Comparison of ENCODE assay signal across 8 mouse cellular contexts in genomic region chr9:65293973-65294715, GRCm38 (mm10). TPM values are rescaled to one million over a fixed set of nuclear protein-coding genes. Genes with fewer than 3 reads are reported as not detected.
DNase-seq lines count a peak whose midpoint lies in the region; ATAC-seq and TF ChIP-seq lines count a peak whose summit lies in the region.

Clpx (plus strand) TSS chr9:65294260.

- under 1% methylated on average over 70 of the region's 71 CpGs for WGBS in forebrain, embryonic 16.5 days
- under 1% methylated on average over 71 of the region's 71 CpGs for WGBS in lung, embryonic 14.5 days
- WGBS in olfactory bulb, adult 2 months, result under 1% methylated on average over 71 of the region's 71 CpGs
- WGBS in thymus, adult 2 months, result under 1% methylated on average over 71 of the region's 71 CpGs

- peak within 1 kb of the TSS; percentile 91 for H3K9ac ChIP-seq in forebrain, embryonic 16.5 days (replicated peaks; ENCODE audit: low read depth, low read length)
- peak within 1 kb of the TSS; percentile 94 for H3K9ac ChIP-seq in lung, embryonic 14.5 days

- H3K36me3 ChIP-seq in G1E (replicated peaks), result peaks cover 30% of the 10 kb centered on the region
- no peaks in the 10 kb centered on the region for H3K36me3 ChIP-seq in forebrain, embryonic 16.5 days (ENCODE audit: control insufficient read depth, insufficient read depth)
- peaks cover 13% of the 10 kb centered on the region for H3K36me3 ChIP-seq in lung, embryonic 14.5 days (ENCODE audit: insufficient read depth)
- H3K36me3 ChIP-seq in thymus, adult 2 months (ENCODE audit: control insufficient read depth, insufficient read depth, low read length), result 0 out of 2 replicates have a peak, but pooled peaks cover 3% of the 10 kb centered on the region

- DNase-seq in G1E (ENCODE audit: low spot score), result peak; percentile 87
- peak; percentile 97 to 98 for DNase-seq in cerebellum, adult 18-20 months
- peak; percentile 98 for DNase-seq in heart, postnatal 36 days
- peak; percentile 97 to 98 for DNase-seq in layer of hippocampus, adult 2 months (ENCODE audit: low spot score in 2 of 2)
- peak; percentile 100 for DNase-seq in lung, embryonic 14.5 days
- DNase-seq in thymus, adult 2 months, result peak; percentile 97

- peak within 1 kb of the TSS; percentile 78 for H3K27ac ChIP-seq in forebrain, embryonic 16.5 days (ENCODE audit: low read length)
- H3K27ac ChIP-seq in layer of hippocampus, adult 2 months, result peak within 1 kb of the TSS; percentile 90
- H3K27ac ChIP-seq in lung, embryonic 14.5 days (ENCODE audit: low read depth), result peak within 1 kb of the TSS; percentile 85
- H3K27ac ChIP-seq in olfactory bulb, adult 2 months (ENCODE audit: insufficient read depth, low read depth, low read length), result peak within 1 kb of the TSS; percentile 83
- H3K27ac ChIP-seq in thymus, adult 2 months (ENCODE audit: control insufficient read depth, insufficient read depth, low read length), result no peak within 1 kb of the TSS

- peak; percentile 73 for TF ChIP-seq POLR2A in olfactory bulb, adult 2 months (IDR thresholded peaks at IDR 0.05; ENCODE audit: insufficient read depth, low read depth, low read length)
- TF ChIP-seq POLR2A in thymus, adult 2 months (IDR thresholded peaks at IDR 0.05; ENCODE audit: control insufficient read depth, extremely low read depth, insufficient read depth, low read length, poor library complexity), result peak; percentile 65

- H3K4me1 ChIP-seq in G1E (ENCODE audit: insufficient read depth, low read depth, low read length), result peaks cover 23% of the 10 kb centered on the region
- H3K4me1 ChIP-seq in forebrain, embryonic 16.5 days (replicated peaks; ENCODE audit: control insufficient read depth, insufficient read depth, low read length), result peaks cover 13% of the 10 kb centered on the region
- no peaks in the 10 kb centered on the region for H3K4me1 ChIP-seq in lung, embryonic 14.5 days (ENCODE audit: insufficient read depth)
- H3K4me1 ChIP-seq in olfactory bulb, adult 2 months (ENCODE audit: control insufficient read depth, insufficient read depth, low read length), result peaks cover 2% of the 10 kb centered on the region; the same call in 1 of the 2 replicates
- H3K4me1 ChIP-seq in thymus, adult 2 months (replicated peaks; ENCODE audit: control insufficient read depth, insufficient read depth, low read length), result peaks cover 5% of the 10 kb centered on the region

- intact Hi-C loops in heart, postnatal 36 days (cut with DNase I), result no loop called here

- peak within 1 kb of the TSS; percentile 93 for H3K4me2 ChIP-seq in forebrain, embryonic 16.5 days (ENCODE audit: low read length)
- H3K4me2 ChIP-seq in lung, embryonic 14.5 days, result peak within 1 kb of the TSS; percentile 80

- peak within 1 kb of the TSS; percentile 91 for H3K4me3 ChIP-seq in G1E (ENCODE audit: low read depth, low read length)
- peak within 1 kb of the TSS; percentile 98 for H3K4me3 ChIP-seq in forebrain, embryonic 16.5 days (replicated peaks; ENCODE audit: low read length)
- H3K4me3 ChIP-seq in layer of hippocampus, adult 2 months, result peak within 1 kb of the TSS; percentile 100
- peak within 1 kb of the TSS; percentile 94 for H3K4me3 ChIP-seq in lung, embryonic 14.5 days (ENCODE audit: low read depth, low read length)
- H3K4me3 ChIP-seq in olfactory bulb, adult 2 months (ENCODE audit: insufficient read depth, low read depth, low read length), result peak within 1 kb of the TSS; percentile 99
- H3K4me3 ChIP-seq in thymus, adult 2 months (ENCODE audit: control insufficient read depth, insufficient read depth, low read length), result peak within 1 kb of the TSS; percentile 73

- no peaks in the 10 kb centered on the region for H3K27me3 ChIP-seq in G1E (ENCODE audit: insufficient read depth, low read length)
- no peaks in the 10 kb centered on the region for H3K27me3 ChIP-seq in forebrain, embryonic 16.5 days (replicated peaks; ENCODE audit: control insufficient read depth, insufficient read depth, low read length)
- no peaks in the 10 kb centered on the region for H3K27me3 ChIP-seq in lung, embryonic 14.5 days (ENCODE audit: insufficient read depth, low read length)
- no peaks in the 10 kb centered on the region for H3K27me3 ChIP-seq in thymus, adult 2 months (ENCODE audit: control insufficient read depth, insufficient read depth, low read length)

- TF ChIP-seq CTCF in G1E (IDR thresholded peaks at IDR 0.05; ENCODE audit: low read depth, low read length), result no peak
- TF ChIP-seq CTCF in layer of hippocampus, adult 2 months (conservative IDR thresholded peaks at IDR 0.05), result peak; percentile 48
- peak; percentile 36; the same call in 1 of the 2 replicates for TF ChIP-seq CTCF in lung, embryonic 14.5 days (IDR thresholded peaks at IDR 0.05; ENCODE audit: low read depth)
- no peak for TF ChIP-seq CTCF in olfactory bulb, adult 2 months (IDR thresholded peaks at IDR 0.05; ENCODE audit: insufficient read depth, low read depth, low read length)
- no peak for TF ChIP-seq CTCF in thymus, adult 2 months (IDR thresholded peaks at IDR 0.05; ENCODE audit: borderline replicate concordance, control insufficient read depth, extremely low read depth, insufficient read depth, low read length, poor library complexity)

- peaks cover 9% of the 10 kb centered on the region for H3K9me3 ChIP-seq in G1E (replicated peaks)
- no peaks in the 10 kb centered on the region for H3K9me3 ChIP-seq in forebrain, embryonic 16.5 days (ENCODE audit: control insufficient read depth, low read length)
- no peaks in the 10 kb centered on the region for H3K9me3 ChIP-seq in lung, embryonic 14.5 days (ENCODE audit: low read depth, low read length)

- peak; percentile 85 for ATAC-seq in G1E (ENCODE audit: extremely low read depth, insufficient number of reproducible peaks, low FRiP score, poor library complexity, severe bottlenecking)
- ATAC-seq in forebrain, embryonic 16.5 days, result peak; percentile 97
- ATAC-seq in lung, embryonic 14.5 days (ENCODE audit: insufficient read depth), result peak; percentile 94

RNA-seq across cellular contexts. Expression of gene Clpx, which starts in this region (rescaled TPM):
- 34.1 and 41.9 TPM in 2 replicates for total RNA-seq in G1E (2014; fragmentation: Nextera tagmentation)
- total RNA-seq in G1E (2017), result 59.5 and 64.9 TPM in 2 replicates
- polyA plus RNA-seq in G1E (2012), result 12.7 and 14.0 TPM in 2 replicates
- polyA plus RNA-seq in forebrain, embryonic 16.5 days (2015; fragmentation: Nextera tagmentation; extraction: Ambion mirVana), result 45.0 and 48.0 TPM in 2 replicates
- 100 to 1,000 TPM; 127 to 134 TPM for total RNA-seq in heart, postnatal 36 days (2021)
- 10 to 100 TPM; 32.6 to 35.8 TPM for total RNA-seq in layer of hippocampus, adult 2 months (2021)
- 44.7 and 53.0 TPM in 2 replicates for polyA plus RNA-seq in lung, embryonic 14.5 days (2014; fragmentation: Nextera tagmentation; extraction: Ambion mirVana)
- not detected in 2 replicates for polyA plus RNA-seq in olfactory bulb, adult 2 months (2012; ENCODE audit: insufficient read depth, insufficient read length, low replicate concordance, missing spikeins)
- 10.1 and 11.8 TPM in 2 replicates for polyA plus RNA-seq in thymus, adult 2 months (2012; rRNA removed)

Comparison
In these comparisons a context has a peak if more than half of its experiments do, and no peak if none do; other contexts are left out.
1. CTCF ChIP-seq: peak in layer of hippocampus, adult 2 months (single experiment) and lung, embryonic 14.5 days (single experiment); none in G1E (single experiment), olfactory bulb, adult 2 months (single experiment) and thymus, adult 2 months (single experiment).
2. Peak in every context shown above with its lines, with median percentiles within 50 percentile points of each other: ATAC-seq, DNase-seq and H3K4me3 ChIP-seq.